Mouse (Mus musculus) thymus, adult 2 months (tissue): ENCODE data around the gene Cks1b.

ENCODE experiments used
- CTCF ChIP-seq: fragments of 200-500 bp; IDR thresholded peaks from 2 replicates; pipeline ENCODE4 v1.5.1; 2012; ENCODE audit warnings: mild to moderate bottlenecking, control low read depth, low read length, moderate library complexity, borderline replicate concordance; ENCODE audit not compliant: control insufficient read depth, poor library complexity, insufficient read depth; ENCODE audit errors: extremely low read depth
- POLR2A ChIP-seq: fragments of 200-500 bp; IDR thresholded peaks from 2 replicates; pipeline ENCODE4 v1.6.1; 2012; ENCODE audit warnings: mild to moderate bottlenecking, low read length, control low read depth, moderate library complexity; ENCODE audit not compliant: control insufficient read depth, poor library complexity, insufficient read depth; ENCODE audit errors: extremely low read depth

- TF ChIP-seq POLR2A: no peak
- no peak for TF ChIP-seq CTCF
Observed at GRCm38 (mm10) chr3:89396654-89397005, 21.6 kb downstream of the Cks1b start.
